Mouse (Mus musculus): Measurements from ENCODE around the gene Txlna. TPM values are rescaled to one million over a fixed set of nuclear protein-coding genes. Genes with fewer than 3 reads are reported as not detected.

Txlna gene
- polyA plus RNA-seq, 1 experiment from 2014 or later = 101 TPM

GRCm38 (mm10) chr4:129614093-129614492, 26.8 kb downstream of the Txlna start, which contains the start of gene Dcdc2b:
Gene Dcdc2b (minus strand): TSS chr4:129614257.
- Histone ChIP-seq H3K27me3 (ENCODE audit: control insufficient read depth, insufficient read depth, low read length) (no peaks in the 10 kb centered on the region), H3K27ac (ENCODE audit: low read depth, low read length) (no peak within 1 kb of the TSS), H3K4me1 (ENCODE audit: control insufficient read depth, insufficient read depth, low read length) (peaks cover 5% of the 10 kb centered on the region), H3K36me3 (ENCODE audit: control insufficient read depth, insufficient read depth, low read length) (no peaks in the 10 kb centered on the region), H3K4me2 (no peak within 1 kb of the TSS), H3K4me3 (ENCODE audit: low read depth, low read length) (no peak within 1 kb of the TSS), H3K9ac (ENCODE audit: low read length) (no peak within 1 kb of the TSS), H3K9me3 (ENCODE audit: control insufficient read depth, low read length) (no peaks in the 10 kb centered on the region)
- WGBS = 85% methylated on average over 6 of the region's 6 CpGs
- DNase-seq (ENCODE audit: low spot score, missing footprints) (no peak), ATAC-seq (ENCODE audit: low FRiP score) (no peak)

- no peaks in the 10 kb centered on the region for H3K9me3 ChIP-seq (ENCODE audit: control insufficient read depth, low read length)
- no peak overlapping the region for H3K4me2 ChIP-seq
- no peak overlapping the region for H3K9ac ChIP-seq (ENCODE audit: low read length)
- H3K27me3 ChIP-seq (ENCODE audit: control insufficient read depth, insufficient read depth, low read length) = no peaks in the 10 kb centered on the region
- no peak for DNase-seq (ENCODE audit: low spot score, missing footprints)
- ATAC-seq (ENCODE audit: low FRiP score) = peak; percentile 15; the same call in 1 of the 2 replicates
- no peak overlapping the region for H3K4me3 ChIP-seq (ENCODE audit: low read depth, low read length)
- H3K27ac ChIP-seq (ENCODE audit: low read depth, low read length) = no peak overlapping the region
- no peaks in the 10 kb centered on the region for H3K4me1 ChIP-seq (ENCODE audit: control insufficient read depth, insufficient read depth, low read length)
- WGBS = 79% methylated on average over 4 of the region's 4 CpGs
- H3K36me3 ChIP-seq (ENCODE audit: control insufficient read depth, insufficient read depth, low read length) = peaks cover 12% of the 10 kb centered on the region
Measured at GRCm38 (mm10) chr4:129610472-129610871, 30.4 kb downstream of the Txlna start.

GRCm38 (mm10) chr4:129610026-129610425, 30.8 kb downstream of the Txlna start:
- no peak overlapping the region for H3K27ac ChIP-seq (ENCODE audit: low read depth, low read length)
- H3K27me3 ChIP-seq (ENCODE audit: control insufficient read depth, insufficient read depth, low read length) = no peaks in the 10 kb centered on the region
- H3K9me3 ChIP-seq (ENCODE audit: control insufficient read depth, low read length) = no peaks in the 10 kb centered on the region
- DNase-seq (ENCODE audit: low spot score, missing footprints) (no peak), ATAC-seq (ENCODE audit: low FRiP score) (0 out of 2 replicates have a peak, but pooled peaks have one; percentile 6)
- H3K4me3 ChIP-seq (ENCODE audit: low read depth, low read length) = no peak overlapping the region
- H3K4me2 ChIP-seq = no peak overlapping the region
- 85% methylated on average over 4 of the region's 4 CpGs for WGBS
- peaks cover 12% of the 10 kb centered on the region for H3K36me3 ChIP-seq (ENCODE audit: control insufficient read depth, insufficient read depth, low read length)
- H3K9ac ChIP-seq (ENCODE audit: low read length) = no peak overlapping the region
- H3K4me1 ChIP-seq (ENCODE audit: control insufficient read depth, insufficient read depth, low read length) = no peaks in the 10 kb centered on the region

GRCm38 (mm10) chr4:129609139-129609631, 31.7 kb downstream of the Txlna start:
- no peak overlapping the region for H3K4me2 ChIP-seq
- H3K27ac ChIP-seq (ENCODE audit: low read depth, low read length) = no peak overlapping the region
- no peak overlapping the region for H3K4me3 ChIP-seq (ENCODE audit: low read depth, low read length)
- no peak overlapping the region for H3K9ac ChIP-seq (ENCODE audit: low read length)
- ATAC-seq (ENCODE audit: low FRiP score) (peak; percentile 18; the same call in 1 of the 2 replicates), DNase-seq (ENCODE audit: low spot score, missing footprints) (no peak)
- H3K27me3 ChIP-seq (ENCODE audit: control insufficient read depth, insufficient read depth, low read length) = no peaks in the 10 kb centered on the region
- no peaks in the 10 kb centered on the region for H3K9me3 ChIP-seq (ENCODE audit: control insufficient read depth, low read length)
- no peaks in the 10 kb centered on the region for H3K4me1 ChIP-seq (ENCODE audit: control insufficient read depth, insufficient read depth, low read length)
- 81% methylated on average over 12 of the region's 12 CpGs for WGBS
- H3K36me3 ChIP-seq (ENCODE audit: control insufficient read depth, insufficient read depth, low read length) = peaks cover 14% of the 10 kb centered on the region

GRCm38 (mm10) chr4:129608426-129609025, 32.3 kb downstream of the Txlna start:
- H3K36me3 ChIP-seq (ENCODE audit: control insufficient read depth, insufficient read depth, low read length) = peaks cover 14% of the 10 kb centered on the region
- no peak overlapping the region for H3K27ac ChIP-seq (ENCODE audit: low read depth, low read length)
- ATAC-seq (ENCODE audit: low FRiP score) (peak; percentile 77), DNase-seq (ENCODE audit: low spot score, missing footprints) (peak; percentile 93)
- H3K9ac ChIP-seq (ENCODE audit: low read length) = no peak overlapping the region
- H3K4me3 ChIP-seq (ENCODE audit: low read depth, low read length) = no peak overlapping the region
- H3K4me1 ChIP-seq (ENCODE audit: control insufficient read depth, insufficient read depth, low read length) = no peaks in the 10 kb centered on the region
- H3K4me2 ChIP-seq = no peak overlapping the region
- H3K9me3 ChIP-seq (ENCODE audit: control insufficient read depth, low read length) = no peaks in the 10 kb centered on the region
- 38% methylated on average over 7 of the region's 7 CpGs for WGBS
- H3K27me3 ChIP-seq (ENCODE audit: control insufficient read depth, insufficient read depth, low read length) = no peaks in the 10 kb centered on the region

GRCm38 (mm10) chr4:129600233-129601158, 40.4 kb downstream of the Txlna start, which contains the start of the genes Eif3i and Tmem234:
Gene Eif3i (minus strand): TSS chr4:129600648.
Gene Tmem234 (plus strand): TSS chr4:129600668.
- peak; percentile 89 for ATAC-seq (ENCODE audit: low FRiP score)
- Histone ChIP-seq H3K27ac (ENCODE audit: low read depth, low read length) (peak within 1 kb of the TSS; percentile 48), H3K36me3 (ENCODE audit: control insufficient read depth, insufficient read depth, low read length) (peaks cover 6% of the 10 kb centered on the region; the same call in 1 of the 2 replicates), H3K27me3 (ENCODE audit: control insufficient read depth, insufficient read depth, low read length) (no peaks in the 10 kb centered on the region), H3K9ac (ENCODE audit: low read length) (peak within 1 kb of the TSS; percentile 97), H3K4me3 (ENCODE audit: low read depth, low read length) (peak within 1 kb of the TSS; percentile 99), H3K9me3 (ENCODE audit: control insufficient read depth, low read length) (no peaks in the 10 kb centered on the region), H3K4me2 (peak within 1 kb of the TSS; percentile 88), H3K4me1 (ENCODE audit: control insufficient read depth, insufficient read depth, low read length) (peaks cover 14% of the 10 kb centered on the region)
- peak; percentile 98 for DNase-seq (ENCODE audit: low spot score, missing footprints)
- under 1% methylated on average over 74 of the region's 74 CpGs for WGBS

GRCm38 (mm10) chr4:129588865-129589264, 52.0 kb downstream of the Txlna start:
- no peak overlapping the region for H3K4me3 ChIP-seq (ENCODE audit: low read depth, low read length)
- peaks cover 5% of the 10 kb centered on the region for H3K4me1 ChIP-seq (ENCODE audit: control insufficient read depth, insufficient read depth, low read length)
- no peak overlapping the region for H3K4me2 ChIP-seq
- WGBS = 85% methylated on average over 4 of the region's 4 CpGs
- no peak overlapping the region for H3K9ac ChIP-seq (ENCODE audit: low read length)
- DNase-seq (ENCODE audit: low spot score, missing footprints) (no peak), ATAC-seq (ENCODE audit: low FRiP score) (no peak)
- peaks cover 21% of the 10 kb centered on the region for H3K36me3 ChIP-seq (ENCODE audit: control insufficient read depth, insufficient read depth, low read length)
- no peaks in the 10 kb centered on the region for H3K27me3 ChIP-seq (ENCODE audit: control insufficient read depth, insufficient read depth, low read length)
- H3K27ac ChIP-seq (ENCODE audit: low read depth, low read length) = no peak overlapping the region
- no peaks in the 10 kb centered on the region for H3K9me3 ChIP-seq (ENCODE audit: control insufficient read depth, low read length)

- H3K9me3 ChIP-seq (ENCODE audit: control insufficient read depth, low read length) = no peaks in the 10 kb centered on the region
- DNase-seq (ENCODE audit: low spot score, missing footprints) (no peak), ATAC-seq (ENCODE audit: low FRiP score) (no peak)
- H3K36me3 ChIP-seq (ENCODE audit: control insufficient read depth, insufficient read depth, low read length) = peaks cover 9% of the 10 kb centered on the region; the same call in 1 of the 2 replicates
- no peak overlapping the region for H3K4me3 ChIP-seq (ENCODE audit: low read depth, low read length)
- H3K27ac ChIP-seq (ENCODE audit: low read depth, low read length) = no peak overlapping the region
- no peak overlapping the region for H3K4me2 ChIP-seq
- peaks cover 5% of the 10 kb centered on the region for H3K4me1 ChIP-seq (ENCODE audit: control insufficient read depth, insufficient read depth, low read length)
- no peak overlapping the region for H3K9ac ChIP-seq (ENCODE audit: low read length)
- 26% methylated on average over 1 of the region's 1 CpGs for WGBS
- H3K27me3 ChIP-seq (ENCODE audit: control insufficient read depth, insufficient read depth, low read length) = no peaks in the 10 kb centered on the region
Measured at GRCm38 (mm10) chr4:129586943-129587342, 53.9 kb downstream of the Txlna start.

GRCm38 (mm10) chr4:129585773-129586172, 55.1 kb downstream of the Txlna start:
- no peaks in the 10 kb centered on the region for H3K36me3 ChIP-seq (ENCODE audit: control insufficient read depth, insufficient read depth, low read length)
- no peak overlapping the region for H3K9ac ChIP-seq (ENCODE audit: low read length)
- H3K4me1 ChIP-seq (ENCODE audit: control insufficient read depth, insufficient read depth, low read length) = peaks cover 5% of the 10 kb centered on the region
- no peaks in the 10 kb centered on the region for H3K27me3 ChIP-seq (ENCODE audit: control insufficient read depth, insufficient read depth, low read length)
- H3K4me2 ChIP-seq = no peak overlapping the region
- no peaks in the 10 kb centered on the region for H3K9me3 ChIP-seq (ENCODE audit: control insufficient read depth, low read length)
- H3K4me3 ChIP-seq (ENCODE audit: low read depth, low read length) = no peak overlapping the region
- DNase-seq (ENCODE audit: low spot score, missing footprints) (no peak), ATAC-seq (ENCODE audit: low FRiP score) (no peak)
- 82% methylated on average over 9 of the region's 9 CpGs for WGBS
- no peak overlapping the region for H3K27ac ChIP-seq (ENCODE audit: low read depth, low read length)
